Mouse (Mus musculus): ENCODE measurements around the gene 1500009C09Rik. TPM values are rescaled to one million over a fixed set of nuclear protein-coding genes. Genes with fewer than 3 reads are reported as not detected.

The 1500009C09Rik gene
- polyA plus RNA-seq, 1 experiment from 2014 or later, result not detected

GRCm38 (mm10) chr15:82271201-82271600 lies 19.0 kb downstream of the 1500009C09Rik start:
- ATAC-seq (ENCODE audit: insufficient read depth, low FRiP score, low read depth), result 0 out of 2 replicates have a peak, but pooled peaks have one; percentile 10
- Histone ChIP-seq H3K9ac (no peak overlapping the region), H3K4me2 (no peak overlapping the region), H3K36me3 (no peaks in the 10 kb centered on the region), H3K4me3 (replicated peaks) (no peak overlapping the region), H3K27me3 (replicated peaks) (peaks cover 37% of the 10 kb centered on the region), H3K9me3 (no peaks in the 10 kb centered on the region), H3K27ac (no peak overlapping the region), H3K4me1 (peaks cover 16% of the 10 kb centered on the region)
- 1% methylated on average over 5 of the region's 5 CpGs for WGBS

- ATAC-seq (ENCODE audit: insufficient read depth, low FRiP score, low read depth), result no peak
- WGBS, result 82% methylated on average over 6 of the region's 6 CpGs
- peaks cover 17% of the 10 kb centered on the region for H3K4me1 ChIP-seq
- H3K36me3 ChIP-seq, result no peaks in the 10 kb centered on the region
- H3K4me3 ChIP-seq (replicated peaks), result no peak overlapping the region
- no peaks in the 10 kb centered on the region for H3K9me3 ChIP-seq
- H3K27me3 ChIP-seq (replicated peaks), result peaks cover 40% of the 10 kb centered on the region
- H3K27ac ChIP-seq, result no peak overlapping the region
- H3K4me2 ChIP-seq, result no peak overlapping the region
- H3K9ac ChIP-seq, result no peak overlapping the region
These were observed 20.1 kb downstream of the 1500009C09Rik start for GRCm38 (mm10) chr15:82272295-82272694.

GRCm38 (mm10) chr15:82274593-82274926 lies 22.4 kb downstream of the 1500009C09Rik start, which contains the start of gene Sept3:
Sept3 (plus strand) TSS chr15:82274893.
- H3K36me3 ChIP-seq, result no peaks in the 10 kb centered on the region
- peak within 1 kb of the TSS; percentile 52 for H3K9ac ChIP-seq
- ATAC-seq (ENCODE audit: insufficient read depth, low FRiP score, low read depth), result no peak
- peak within 1 kb of the TSS; percentile 97 for H3K4me2 ChIP-seq
- peaks cover 40% of the 10 kb centered on the region for H3K27me3 ChIP-seq (replicated peaks)
- WGBS, result 35% methylated on average over 6 of the region's 6 CpGs
- H3K27ac ChIP-seq, result no peak within 1 kb of the TSS
- peak within 1 kb of the TSS; percentile 53 for H3K4me3 ChIP-seq (replicated peaks)
- peaks cover 17% of the 10 kb centered on the region for H3K4me1 ChIP-seq
- no peaks in the 10 kb centered on the region for H3K9me3 ChIP-seq

GRCm38 (mm10) chr15:82274927-82275901 lies 23.0 kb downstream of the 1500009C09Rik start:
- Histone ChIP-seq H3K27ac (no peak overlapping the region), H3K36me3 (no peaks in the 10 kb centered on the region), H3K4me3 (replicated peaks) (peak overlapping the region; percentile 53), H3K4me2 (peak overlapping the region; percentile 97), H3K4me1 (peaks cover 17% of the 10 kb centered on the region), H3K9ac (peak overlapping the region; percentile 52), H3K27me3 (replicated peaks) (peaks cover 40% of the 10 kb centered on the region), H3K9me3 (no peaks in the 10 kb centered on the region)
- ATAC-seq (ENCODE audit: insufficient read depth, low FRiP score, low read depth), result 0 out of 2 replicates have a peak, but pooled peaks have one; percentile 12
- under 1% methylated on average over 85 of the region's 86 CpGs for WGBS

GRCm38 (mm10) chr15:82277591-82277990 lies 25.4 kb downstream of the 1500009C09Rik start:
- peaks cover 35% of the 10 kb centered on the region for H3K27me3 ChIP-seq (replicated peaks)
- no peak overlapping the region for H3K4me3 ChIP-seq (replicated peaks)
- H3K4me1 ChIP-seq, result peaks cover 17% of the 10 kb centered on the region
- H3K9ac ChIP-seq, result no peak overlapping the region
- ATAC-seq (ENCODE audit: insufficient read depth, low FRiP score, low read depth), result no peak
- 68% methylated on average over 5 of the region's 5 CpGs for WGBS
- no peak overlapping the region for H3K4me2 ChIP-seq
- no peak overlapping the region for H3K27ac ChIP-seq
- H3K36me3 ChIP-seq, result no peaks in the 10 kb centered on the region
- H3K9me3 ChIP-seq, result no peaks in the 10 kb centered on the region

GRCm38 (mm10) chr15:82280638-82281037 lies 28.4 kb downstream of the 1500009C09Rik start:
- 68% methylated on average over 4 of the region's 4 CpGs for WGBS
- Histone ChIP-seq H3K4me2 (no peak overlapping the region), H3K27me3 (replicated peaks) (peaks cover 9% of the 10 kb centered on the region), H3K9ac (no peak overlapping the region), H3K4me3 (replicated peaks) (no peak overlapping the region), H3K36me3 (no peaks in the 10 kb centered on the region), H3K4me1 (peaks cover 6% of the 10 kb centered on the region; the same call in 1 of the 2 replicates), H3K27ac (no peak overlapping the region), H3K9me3 (no peaks in the 10 kb centered on the region)
- ATAC-seq (ENCODE audit: insufficient read depth, low FRiP score, low read depth), result no peak

GRCm38 (mm10) chr15:82286157-82286556 lies 34.0 kb downstream of the 1500009C09Rik start:
- Histone ChIP-seq H3K27ac (no peak overlapping the region), H3K4me3 (replicated peaks) (no peak overlapping the region), H3K9ac (no peak overlapping the region), H3K4me1 (no peaks in the 10 kb centered on the region), H3K36me3 (no peaks in the 10 kb centered on the region), H3K9me3 (no peaks in the 10 kb centered on the region), H3K4me2 (no peak overlapping the region), H3K27me3 (replicated peaks) (no peaks in the 10 kb centered on the region)
- 58% methylated on average over 12 of the region's 12 CpGs for WGBS
- no peak for ATAC-seq (ENCODE audit: insufficient read depth, low FRiP score, low read depth)

- no peak overlapping the region for H3K9ac ChIP-seq
- 94% methylated on average over 7 of the region's 7 CpGs for WGBS
- H3K4me3 ChIP-seq (replicated peaks), result no peak overlapping the region
- H3K4me2 ChIP-seq, result no peak overlapping the region
- no peak overlapping the region for H3K27ac ChIP-seq
- no peak for ATAC-seq (ENCODE audit: insufficient read depth, low FRiP score, low read depth)
- H3K4me1 ChIP-seq, result peaks cover 13% of the 10 kb centered on the region; the same call in 1 of the 2 replicates
- no peaks in the 10 kb centered on the region for H3K9me3 ChIP-seq
- no peaks in the 10 kb centered on the region for H3K27me3 ChIP-seq (replicated peaks)
- no peaks in the 10 kb centered on the region for H3K36me3 ChIP-seq
These were observed 38.1 kb downstream of the 1500009C09Rik start for GRCm38 (mm10) chr15:82290252-82290651.

GRCm38 (mm10) chr15:82292851-82293250 lies 40.7 kb downstream of the 1500009C09Rik start:
- 24% methylated on average over 5 of the region's 5 CpGs for WGBS
- peak overlapping the region; percentile 45; the same call in 1 of the 2 replicates for H3K4me2 ChIP-seq
- H3K4me1 ChIP-seq, result peaks cover 13% of the 10 kb centered on the region; the same call in 1 of the 2 replicates
- H3K9ac ChIP-seq, result no peak overlapping the region
- H3K27ac ChIP-seq, result no peak overlapping the region
- H3K27me3 ChIP-seq (replicated peaks), result no peaks in the 10 kb centered on the region
- ATAC-seq (ENCODE audit: insufficient read depth, low FRiP score, low read depth), result no peak
- no peaks in the 10 kb centered on the region for H3K36me3 ChIP-seq
- H3K4me3 ChIP-seq (replicated peaks), result no peak overlapping the region
- no peaks in the 10 kb centered on the region for H3K9me3 ChIP-seq

- 13% methylated on average over 7 of the region's 7 CpGs for WGBS
- Histone ChIP-seq H3K4me1 (peaks cover 13% of the 10 kb centered on the region; the same call in 1 of the 2 replicates), H3K9me3 (no peaks in the 10 kb centered on the region), H3K36me3 (no peaks in the 10 kb centered on the region), H3K4me3 (replicated peaks) (0 out of 2 replicates have a peak overlapping the region, but pooled peaks have one; percentile 2), H3K9ac (no peak overlapping the region), H3K27ac (no peak overlapping the region), H3K27me3 (replicated peaks) (no peaks in the 10 kb centered on the region), H3K4me2 (peak overlapping the region; percentile 45)
- ATAC-seq (ENCODE audit: insufficient read depth, low FRiP score, low read depth), result peak; percentile 50
These were observed 41.1 kb downstream of the 1500009C09Rik start for GRCm38 (mm10) chr15:82293271-82293711.

GRCm38 (mm10) chr15:82294059-82294458 lies 41.9 kb downstream of the 1500009C09Rik start:
- no peak overlapping the region for H3K9ac ChIP-seq
- H3K27me3 ChIP-seq (replicated peaks), result no peaks in the 10 kb centered on the region
- 37% methylated on average over 8 of the region's 8 CpGs for whole genome bisulfite sequencing
- no peaks in the 10 kb centered on the region for H3K9me3 ChIP-seq
- H3K4me2 ChIP-seq, result peak overlapping the region; percentile 4; the same call in 1 of the 2 replicates
- H3K4me1 ChIP-seq, result peaks cover 13% of the 10 kb centered on the region; the same call in 1 of the 2 replicates
- no peak overlapping the region for H3K27ac ChIP-seq
- no peaks in the 10 kb centered on the region for H3K36me3 ChIP-seq
- H3K4me3 ChIP-seq (replicated peaks), result no peak overlapping the region
- ATAC-seq (ENCODE audit: insufficient read depth, low FRiP score, low read depth), result no peak

All from stomach, embryonic 15.5 days (tissue).